Mouse (Mus musculus): Measurements from ENCODE around the gene Elp4.

Elp4 gene

DNA sequence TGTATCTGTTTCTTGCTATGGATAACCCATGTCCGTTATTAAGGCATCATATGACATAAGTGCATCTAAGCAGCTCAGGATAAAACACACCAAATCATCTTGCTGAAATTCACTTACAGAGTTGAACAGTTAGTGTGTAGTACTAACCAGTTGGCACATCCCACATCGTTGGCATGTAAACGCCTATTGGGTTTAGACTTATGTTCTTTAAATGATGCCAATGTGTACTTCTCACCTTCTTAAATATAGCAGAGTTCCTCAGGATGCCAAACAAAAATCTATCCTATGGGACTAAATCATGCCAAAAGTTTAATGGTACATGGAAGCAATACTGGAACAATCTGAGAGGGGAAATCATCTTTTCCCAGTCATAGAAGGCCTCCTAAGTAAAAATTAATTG lies 173.7 kb downstream of the Elp4 start:
- in situ Hi-C loops (cut with MboI, MseI) = loop anchor here in 1 of 2 experiments (10.0 kb wide), 1 partner anchor 1246 kb away; no protein-coding TSS in a partner anchor

DNA sequence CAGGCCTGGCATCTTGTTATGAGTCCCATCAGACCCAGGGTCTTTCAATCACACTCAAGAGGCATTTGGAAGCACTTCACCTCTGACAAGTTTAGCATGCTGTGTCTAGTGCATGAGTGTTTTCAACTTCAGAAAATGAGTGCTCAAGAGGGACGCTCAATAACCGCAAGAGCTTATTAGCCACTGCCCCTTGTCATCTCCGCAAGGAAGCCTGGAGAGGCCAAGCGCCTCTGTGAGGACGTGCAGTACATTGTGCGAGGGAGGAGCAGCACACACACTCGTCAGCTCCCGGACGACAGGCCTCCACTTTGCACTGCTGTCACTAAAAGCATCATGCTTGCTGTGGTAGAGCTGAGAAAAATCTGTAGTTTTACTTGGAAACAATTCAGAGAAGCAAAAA lies 177.7 kb downstream of the Elp4 start:
- in situ Hi-C loops (cut with MboI, MseI) = no loop called here

DNA sequence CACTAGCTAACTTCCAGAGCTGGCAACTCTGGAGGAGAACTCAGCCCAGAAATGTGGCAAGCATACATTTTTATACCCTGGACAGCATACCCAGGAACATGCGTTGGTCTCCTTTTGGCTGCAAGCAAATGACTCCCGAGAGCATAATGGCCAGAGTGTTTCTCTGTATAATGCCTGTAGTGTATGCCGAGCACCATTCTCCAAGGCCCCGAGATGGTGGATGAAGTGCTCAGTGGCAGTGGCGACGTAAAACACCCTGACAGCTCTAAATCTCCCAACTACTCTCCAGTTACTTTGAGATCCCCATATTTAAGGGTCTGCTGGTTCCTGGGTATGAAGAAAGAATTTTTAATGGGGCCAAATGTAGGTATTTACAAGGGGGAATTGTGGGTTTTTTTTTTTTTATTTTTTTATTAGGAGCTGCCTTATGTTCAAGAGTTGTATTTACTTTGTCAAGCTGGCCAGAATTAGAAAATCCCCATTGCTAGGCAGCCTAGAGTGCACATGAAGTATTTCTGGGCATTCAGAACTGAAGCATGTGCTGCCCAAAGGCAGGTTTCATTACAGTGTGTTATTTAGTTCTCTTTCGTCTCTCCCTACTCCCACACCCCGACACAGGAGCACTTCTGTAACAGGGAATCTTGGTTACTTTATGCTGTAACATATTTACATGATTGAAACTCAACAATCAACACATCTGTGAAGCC lies 188.8 kb downstream of the Elp4 start:
- in situ Hi-C loops (cut with MboI, MseI) = no loop called here

DNA sequence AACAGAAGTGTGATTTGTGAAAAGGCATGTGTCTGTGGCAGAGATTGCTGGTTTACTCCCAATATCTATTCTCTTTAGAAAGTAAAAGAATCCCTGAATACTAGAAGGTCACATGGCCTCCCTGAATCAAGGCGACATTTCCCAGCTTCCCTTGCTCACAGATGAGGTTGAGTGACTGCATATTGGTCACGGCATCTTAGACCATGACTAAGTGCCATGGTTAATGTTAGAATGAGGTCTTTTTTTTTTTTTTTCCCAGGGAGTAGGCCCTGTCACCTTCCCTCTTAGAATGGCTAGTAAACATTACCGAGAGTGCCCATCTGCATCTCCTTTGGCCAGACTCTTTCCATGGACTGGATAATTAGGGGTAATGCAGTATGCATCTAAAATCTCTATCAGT lies 193.9 kb downstream of the Elp4 start:
- in situ Hi-C loops (cut with MboI, MseI) = no loop called here

DNA sequence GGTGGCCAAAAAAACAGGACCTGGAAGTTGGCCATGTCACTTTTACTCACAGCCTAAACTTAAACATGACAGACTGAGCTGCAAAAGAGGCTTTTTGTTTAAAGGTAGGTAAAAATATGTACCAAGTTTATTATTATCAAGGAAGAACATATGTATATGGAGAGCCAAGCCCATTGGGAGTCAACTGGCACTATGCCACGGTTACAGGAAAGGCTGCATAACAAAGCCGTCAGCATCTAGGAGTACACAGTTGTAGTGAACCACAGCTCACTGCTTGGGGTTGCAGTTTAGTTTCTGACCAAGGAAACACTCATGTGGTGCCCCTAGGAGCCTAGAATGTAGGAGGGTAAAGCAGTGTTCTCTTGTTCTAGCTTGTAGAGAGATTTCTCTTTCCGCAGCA lies 195.2 kb downstream of the Elp4 start:
- in situ Hi-C loops (cut with MboI, MseI) = no loop called here

DNA sequence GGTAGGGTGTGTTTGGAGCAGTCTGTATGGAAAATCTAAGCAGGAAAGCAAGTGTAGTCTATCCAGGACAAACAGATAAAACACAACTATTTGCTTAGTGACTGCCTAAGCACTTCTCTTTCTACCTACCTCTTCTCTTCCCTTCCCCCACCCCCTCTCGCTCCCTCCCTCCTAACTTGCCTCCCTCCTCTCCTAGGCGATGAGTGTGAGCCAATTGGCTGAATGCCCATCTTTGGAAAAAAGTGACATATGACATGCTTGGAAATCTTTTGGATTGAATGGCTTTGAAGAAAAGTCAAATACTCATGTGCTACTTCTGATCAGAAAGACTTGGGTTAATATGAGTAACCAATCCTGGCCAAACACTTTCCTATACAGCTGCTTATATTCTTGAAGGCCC lies 199.0 kb downstream of the Elp4 start:
- in situ Hi-C loops (cut with MboI, MseI) = no loop called here

DNA sequence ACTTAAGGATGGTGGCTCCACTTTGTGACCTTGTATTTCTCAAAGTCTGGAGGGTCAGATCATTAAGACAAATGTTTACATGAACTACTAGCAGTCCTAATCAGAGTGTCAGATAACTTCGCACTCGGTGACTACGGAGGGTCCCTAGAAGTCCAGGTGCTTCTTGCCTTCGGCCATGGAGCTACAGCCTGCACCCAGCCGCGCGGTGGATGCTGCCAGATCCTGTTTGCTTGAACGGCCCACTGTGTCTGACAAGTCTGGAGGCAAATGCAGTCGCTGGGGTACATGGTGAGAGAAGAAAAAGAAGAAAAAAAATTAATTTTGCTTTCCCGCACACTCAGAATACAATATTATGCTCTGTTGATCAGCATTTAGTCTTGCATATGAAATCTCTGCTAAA lies 201.8 kb downstream of the Elp4 start:
- in situ Hi-C loops (cut with MboI, MseI) = no loop called here

DNA sequence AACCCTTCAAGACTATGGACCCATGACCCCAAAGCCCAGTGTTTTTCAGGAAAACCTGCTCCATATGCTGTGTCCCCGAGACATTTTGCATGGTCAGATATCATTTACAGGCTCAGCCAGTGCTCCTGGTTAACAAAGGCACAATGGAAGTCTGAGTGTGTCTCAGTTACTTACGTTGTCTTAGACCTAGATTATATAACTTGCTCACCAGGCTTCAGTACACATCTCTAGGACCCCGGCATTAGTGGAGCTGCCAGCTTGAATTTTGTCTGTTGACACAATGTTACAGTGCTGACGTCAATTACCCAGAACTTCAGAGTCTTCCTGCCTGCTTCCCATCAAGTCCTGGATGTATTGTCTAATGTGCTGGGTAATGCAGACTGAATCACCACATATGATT lies 202.6 kb downstream of the Elp4 start:
- in situ Hi-C loops (cut with MboI, MseI) = no loop called here

DNA sequence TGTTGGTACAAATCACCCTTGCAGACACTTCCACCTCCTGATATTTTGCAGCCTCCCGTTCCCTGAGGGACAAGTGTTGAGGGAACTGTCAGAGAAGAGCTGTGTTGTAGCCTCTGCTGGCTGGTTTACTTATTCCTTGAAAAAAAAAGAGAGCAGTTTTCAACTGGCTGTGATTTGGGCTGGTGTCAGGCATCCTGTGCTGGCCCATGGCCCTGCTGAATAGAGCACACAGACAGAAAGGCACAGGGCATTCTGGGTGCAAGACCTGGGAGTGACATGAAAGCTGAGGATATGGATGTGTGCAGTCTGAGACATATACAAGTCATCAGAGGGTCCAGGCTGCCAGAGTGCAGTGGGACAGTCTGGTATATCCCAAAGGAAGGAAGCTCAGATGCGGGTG lies 205.7 kb downstream of the Elp4 start:
- in situ Hi-C loops (cut with MboI, MseI) = loop anchor here in 1 of 2 experiments (25.0 kb wide), 1 partner anchor 1536 kb away; no protein-coding TSS in a partner anchor

DNA sequence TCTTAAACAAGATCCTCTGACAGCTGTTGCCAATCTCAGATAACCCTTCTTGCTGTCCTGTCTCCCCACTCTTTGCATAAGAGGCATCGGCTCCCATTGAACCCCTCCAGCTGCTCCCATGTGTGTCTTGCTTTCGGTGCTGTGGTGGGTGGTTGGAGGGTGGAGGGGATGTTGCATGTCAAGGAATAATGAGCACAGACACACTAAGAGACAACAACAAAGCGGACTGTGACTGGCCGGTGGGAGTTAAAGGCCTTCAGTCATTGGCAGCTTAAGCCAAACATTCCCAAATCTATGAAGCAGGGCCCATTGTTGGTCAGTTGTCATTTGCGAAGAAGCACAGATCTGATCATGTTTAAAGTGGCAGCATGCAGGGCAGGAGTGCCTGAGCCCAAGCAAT lies 206.6 kb downstream of the Elp4 start:
- in situ Hi-C loops (cut with MboI, MseI) = loop anchor here in 1 of 2 experiments (25.0 kb wide), 1 partner anchor 1535 kb away; no protein-coding TSS in a partner anchor

DNA sequence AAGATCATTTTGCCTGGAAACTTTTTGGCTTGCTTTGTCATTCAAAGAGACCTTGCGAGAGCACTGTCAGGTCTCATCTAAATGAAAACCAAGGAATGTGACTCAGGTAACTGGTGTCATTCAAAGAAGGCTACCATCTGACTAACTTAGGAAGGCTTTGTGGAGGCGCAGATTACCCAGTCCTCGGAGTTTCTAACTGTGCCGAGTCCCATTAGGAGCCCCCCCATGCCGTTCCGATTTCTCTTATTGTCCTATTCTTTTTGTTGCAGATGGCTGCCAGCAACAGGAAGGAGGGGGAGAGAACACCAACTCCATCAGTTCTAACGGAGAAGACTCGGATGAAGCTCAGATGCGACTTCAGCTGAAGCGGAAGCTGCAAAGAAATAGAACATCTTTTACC lies 213.1 kb downstream of the Elp4 start:
- in situ Hi-C loops (cut with MboI, MseI) = loop anchor here in 1 of 2 experiments (25.0 kb wide), 1 partner anchor 1529 kb away; no protein-coding TSS in a partner anchor

DNA sequence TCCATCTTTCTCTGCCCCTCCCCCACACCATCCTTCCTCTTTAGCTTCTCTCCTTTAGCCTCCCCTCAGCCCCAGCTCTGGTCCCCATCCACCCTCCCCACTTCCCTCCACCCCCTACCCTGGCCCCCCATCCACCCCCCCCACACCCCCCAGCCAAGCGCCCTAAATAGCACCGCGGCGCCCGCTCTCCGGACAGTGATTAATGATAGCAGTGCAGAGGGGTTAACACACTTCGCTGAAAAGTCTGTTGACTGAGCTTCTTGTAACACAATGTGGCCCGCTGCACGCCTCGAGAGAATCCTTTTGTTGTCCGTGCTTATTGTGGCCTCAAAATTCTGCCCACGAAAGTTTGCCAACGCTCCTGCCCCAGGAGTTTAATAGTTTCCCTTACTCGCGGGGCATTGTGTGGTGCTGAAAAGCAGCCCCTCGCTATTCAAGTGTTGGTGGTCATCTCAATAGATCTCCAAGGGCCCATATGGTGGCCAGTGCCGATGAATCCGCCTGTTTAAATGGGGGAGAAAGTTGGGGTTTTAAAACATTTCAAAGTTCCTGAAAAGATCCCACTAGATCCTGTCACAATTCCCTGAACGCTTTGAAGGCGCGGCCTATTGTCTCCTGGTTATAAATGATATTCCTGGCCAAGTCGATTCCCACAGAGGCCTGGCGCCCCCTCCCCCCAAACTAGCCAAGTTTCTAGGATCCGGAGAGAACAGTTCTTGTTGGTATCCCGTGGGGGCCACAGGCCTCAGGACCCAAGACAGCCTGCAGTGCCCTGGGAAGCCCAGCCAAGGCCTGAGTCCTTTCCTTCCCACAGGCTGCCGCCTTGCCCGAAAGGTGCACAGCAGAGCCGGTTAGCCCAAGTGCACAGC lies 214.4 kb downstream of the Elp4 start:
- in situ Hi-C loops (cut with MboI, MseI) = loop anchor here in 1 of 2 experiments (25.0 kb wide), 1 partner anchor 1528 kb away; no protein-coding TSS in a partner anchor

DNA sequence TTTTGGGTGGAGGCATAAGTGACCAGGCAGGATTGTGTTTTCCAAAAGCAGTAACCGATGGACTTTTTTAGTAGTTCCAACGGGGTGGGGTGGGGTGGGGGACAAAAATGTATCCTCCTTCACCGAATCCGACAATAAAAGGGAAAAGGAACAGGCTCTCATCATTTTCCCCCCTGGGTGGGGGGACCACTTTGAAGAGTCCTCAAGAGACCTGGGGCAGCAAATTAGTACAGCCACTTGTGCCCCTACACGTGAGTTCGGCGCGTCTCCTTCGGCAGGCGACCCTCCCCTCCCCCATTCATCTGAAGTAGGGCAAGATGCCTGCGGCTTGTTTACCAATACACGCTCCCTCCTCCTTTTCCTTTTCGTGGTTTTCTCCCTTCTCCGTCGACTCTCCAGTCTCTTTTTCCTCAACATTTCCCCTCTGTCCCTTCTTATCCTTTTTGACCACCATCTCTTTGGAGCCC lies 215.0 kb downstream of the Elp4 start:
- in situ Hi-C loops (cut with MboI, MseI) = loop anchor here in 1 of 2 experiments (25.0 kb wide), 1 partner anchor 1527 kb away; no protein-coding TSS in a partner anchor

DNA sequence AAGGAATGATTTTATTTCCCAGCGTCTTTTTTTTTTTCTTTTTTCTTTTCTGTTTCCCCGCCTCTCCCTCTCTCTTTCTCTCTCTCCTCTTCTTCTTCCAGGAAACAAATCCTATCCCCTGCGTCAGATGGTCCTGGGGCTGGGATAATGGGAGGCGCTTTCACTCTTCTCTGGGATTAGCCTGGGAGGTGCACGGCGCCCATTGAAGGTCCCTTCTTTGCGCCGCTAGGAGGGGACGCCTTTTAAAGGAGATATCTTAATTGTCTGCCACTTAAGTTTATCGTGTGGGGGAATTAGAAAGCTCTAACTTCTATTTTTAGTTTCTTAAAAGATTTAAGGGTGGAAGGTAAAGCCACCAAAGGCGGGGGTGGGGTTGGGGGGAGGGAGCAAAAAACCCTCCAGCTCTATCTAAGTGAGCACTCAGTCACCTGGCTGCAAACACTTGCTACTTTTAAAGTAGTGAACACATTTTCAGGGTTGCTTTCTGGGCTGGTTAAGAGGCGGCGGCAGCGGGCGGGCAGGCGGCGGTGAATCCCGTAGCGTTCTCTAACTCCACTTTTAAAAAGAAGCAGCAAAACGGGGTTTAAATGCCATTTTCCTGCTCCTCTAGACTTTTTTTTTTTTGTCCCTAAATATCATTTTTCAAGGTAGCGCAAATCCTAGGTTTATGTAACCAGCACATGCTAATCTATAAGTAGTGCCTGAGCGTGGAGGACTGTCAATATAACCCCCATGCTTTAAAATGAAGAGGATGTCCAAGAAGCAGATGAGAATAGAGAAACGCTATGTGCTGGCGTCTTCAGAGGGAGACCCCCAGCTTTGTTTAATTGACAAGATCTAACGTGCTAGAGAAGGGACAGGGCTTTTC lies 215.7 kb downstream of the Elp4 start:
- in situ Hi-C loops (cut with MboI, MseI) = loop anchor here in 1 of 2 experiments (25.0 kb wide), 1 partner anchor 1526 kb away; no protein-coding TSS in a partner anchor

DNA sequence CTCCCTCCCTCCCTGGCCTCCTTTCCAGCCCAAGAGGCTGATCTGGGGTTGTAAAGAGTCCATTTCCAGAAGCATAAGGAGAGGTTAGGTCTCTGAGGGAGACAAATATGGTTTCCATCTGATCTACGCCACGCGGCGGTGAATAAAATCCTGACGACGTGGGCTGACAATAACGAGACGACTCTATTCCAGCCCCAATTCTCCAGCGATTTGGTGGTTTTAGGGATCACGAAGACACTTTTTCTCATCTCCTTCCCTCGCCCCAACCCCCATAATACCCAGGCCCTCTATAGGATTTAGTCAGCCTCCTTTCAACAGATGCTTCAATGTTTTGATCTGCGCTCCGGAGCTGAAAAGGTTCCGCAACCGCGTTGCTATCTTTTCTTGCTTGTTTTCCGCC lies 216.4 kb downstream of the Elp4 start:
- in situ Hi-C loops (cut with MboI, MseI) = loop anchor here in 1 of 2 experiments (25.0 kb wide), 1 partner anchor 1526 kb away; no protein-coding TSS in a partner anchor

DNA sequence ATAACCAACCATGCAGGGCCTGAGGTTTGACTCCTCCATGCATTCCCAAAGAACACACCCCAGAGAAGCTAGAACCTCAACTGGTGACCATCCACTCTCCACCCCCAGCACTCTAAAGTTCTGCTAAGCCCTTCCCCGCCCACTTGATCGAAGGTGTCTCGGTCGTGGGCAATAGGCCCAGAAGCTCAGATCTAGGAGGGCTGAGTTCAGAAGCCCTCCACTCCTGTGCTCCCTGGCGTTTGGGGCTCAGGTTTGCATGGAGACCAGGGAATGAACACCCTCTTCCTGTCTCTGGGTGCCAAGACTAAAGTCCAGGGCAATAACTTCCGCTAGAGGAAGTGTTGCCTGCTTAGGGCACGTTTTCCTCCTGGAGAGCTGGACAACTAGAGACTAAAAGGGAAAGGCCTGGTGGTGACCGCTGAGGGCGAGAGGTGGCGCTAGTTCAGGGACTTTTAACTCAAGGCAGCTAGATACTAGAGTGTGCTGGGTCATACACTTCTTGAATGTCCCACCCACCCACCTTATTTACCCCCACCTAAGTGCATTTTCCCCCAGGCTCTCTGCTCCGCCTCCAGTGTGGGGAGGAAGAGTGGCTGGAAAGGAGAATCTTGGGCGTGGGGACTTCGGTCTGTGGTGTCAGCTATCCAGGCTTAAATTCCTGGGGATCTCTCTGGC lies 216.9 kb downstream of the Elp4 start:
- in situ Hi-C loops (cut with MboI, MseI) = loop anchor here in 1 of 2 experiments (25.0 kb wide), 1 partner anchor 1525 kb away; no protein-coding TSS in a partner anchor

DNA sequence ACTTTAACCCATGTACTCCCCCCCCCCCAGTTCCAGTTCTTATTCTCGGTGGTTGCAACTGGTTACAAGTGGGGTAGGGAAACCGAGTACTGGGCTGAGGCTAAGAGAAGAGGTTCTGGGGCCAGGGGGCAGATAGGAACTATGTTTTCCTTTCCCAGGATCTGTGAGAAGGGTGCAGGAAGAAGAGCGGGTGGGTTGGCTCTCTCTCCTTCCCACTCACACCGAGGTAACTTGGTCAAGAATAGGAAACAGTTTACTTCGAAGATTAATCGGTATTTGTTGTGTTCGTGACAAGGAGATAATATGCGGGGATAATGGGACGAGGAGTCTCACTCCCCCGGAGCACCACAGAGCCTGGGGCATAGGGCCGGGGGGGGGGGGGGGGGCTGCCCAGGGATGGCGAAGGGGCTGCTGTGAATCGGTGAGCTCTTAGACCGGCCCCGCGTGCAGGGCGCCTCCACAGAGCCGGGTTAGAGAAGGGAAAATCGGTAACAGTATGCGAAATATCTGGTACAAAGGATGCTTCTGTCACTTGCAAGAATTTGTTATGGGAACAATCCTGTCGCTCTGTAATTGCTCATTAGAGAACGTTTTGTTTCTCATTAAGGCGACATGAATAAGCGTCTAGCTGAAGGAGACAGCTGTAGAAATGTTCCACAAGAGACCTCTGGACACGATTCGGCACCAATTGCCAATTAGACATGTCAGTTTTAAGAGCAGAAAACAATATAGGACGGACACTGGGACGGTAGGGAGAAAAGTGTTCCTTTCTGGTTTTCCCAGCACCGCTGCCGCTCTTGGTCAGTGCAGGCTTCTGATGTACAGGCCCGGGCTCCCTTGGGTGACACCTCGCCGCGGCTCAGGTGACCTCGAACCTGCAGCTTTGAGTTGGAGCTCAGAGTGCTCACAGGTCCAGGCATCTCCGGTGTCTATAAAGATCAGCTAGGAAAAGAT lies 217.7 kb downstream of the Elp4 start:
- in situ Hi-C loops (cut with MboI, MseI) = loop anchor here in 1 of 2 experiments (25.0 kb wide), 1 partner anchor 1524 kb away; no protein-coding TSS in a partner anchor

DNA sequence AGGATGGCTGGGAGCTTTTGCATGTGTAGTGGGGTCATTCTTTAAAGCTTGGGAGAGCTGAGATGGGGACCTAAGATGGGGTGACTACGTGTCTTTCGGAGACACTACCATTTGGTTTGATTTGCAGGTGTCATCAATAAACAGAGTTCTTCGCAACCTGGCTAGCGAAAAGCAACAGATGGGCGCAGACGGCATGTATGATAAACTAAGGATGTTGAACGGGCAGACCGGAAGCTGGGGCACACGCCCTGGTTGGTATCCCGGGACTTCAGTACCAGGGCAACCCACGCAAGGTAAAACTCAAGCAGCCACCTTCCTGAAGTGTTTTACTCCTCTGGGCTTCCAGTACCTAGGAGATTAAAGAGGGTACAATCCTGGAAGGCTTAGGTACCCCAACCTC lies 218.7 kb downstream of the Elp4 start:
- in situ Hi-C loops (cut with MboI, MseI) = loop anchor here in 1 of 2 experiments (25.0 kb wide), 1 partner anchor 1523 kb away; no protein-coding TSS in a partner anchor

All from T-helper 17 cell (primary cell).